Mouse (Mus musculus): Measurements from ENCODE around the gene Slit3. TPM values are rescaled to one million over a fixed set of nuclear protein-coding genes. Genes with fewer than 3 reads are reported as not detected.

Slit3 gene
- polyA plus RNA-seq, 1 experiment = 57.3 TPM

GRCm38 (mm10) chr11:35345696-35346480, 224.9 kb downstream of the Slit3 start:
- no peak for DNase-seq (ENCODE audit: low read depth)

- no peak for DNase-seq (ENCODE audit: low read depth)
Measured at GRCm38 (mm10) chr11:35348099-35348498, 227.1 kb downstream of the Slit3 start.

DNA sequence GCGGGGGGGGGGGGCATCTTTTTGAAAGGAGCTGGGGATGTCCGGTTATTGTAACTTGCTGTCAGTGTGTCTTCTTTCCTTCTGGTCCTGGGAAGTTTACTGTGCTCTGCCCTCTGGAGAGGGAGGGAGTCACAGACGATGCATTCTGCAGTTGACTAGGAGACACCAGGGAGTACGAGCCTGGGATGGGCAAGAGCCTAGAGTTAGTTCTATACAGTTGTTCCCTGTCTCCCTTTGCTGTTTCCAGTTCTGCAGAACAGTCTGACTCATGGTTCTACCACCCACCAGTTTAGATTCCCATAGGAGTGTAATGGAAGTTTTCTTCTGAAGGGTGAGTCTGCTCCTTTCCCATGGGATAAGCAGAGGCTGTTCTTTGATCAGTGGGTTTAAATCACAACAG, 229.9 kb downstream of the Slit3 start:
- DNase-seq (ENCODE audit: low read depth) = no peak

DNA sequence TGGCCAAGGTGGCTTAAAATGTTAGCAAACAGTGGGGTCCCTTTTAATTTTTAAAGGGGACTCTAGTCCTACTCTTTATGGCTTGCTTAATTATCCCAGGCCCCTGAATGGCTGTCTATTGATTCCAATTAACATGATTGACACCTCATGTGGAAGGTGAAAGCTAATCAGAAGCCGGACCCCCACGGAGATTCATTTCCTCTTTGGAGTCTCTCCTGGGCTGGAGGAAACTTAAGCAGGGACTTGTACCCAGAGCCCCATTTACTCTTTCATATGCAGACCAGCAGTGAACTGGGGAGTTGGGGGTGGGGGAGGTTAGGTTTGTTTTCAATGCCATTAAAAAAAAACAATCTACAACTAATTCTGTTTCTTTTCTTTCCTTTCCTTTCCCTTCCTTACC, 230.4 kb downstream of the Slit3 start:
- DNase-seq (ENCODE audit: low read depth) = no peak

- DNase-seq (ENCODE audit: low read depth) = no peak
Measured at GRCm38 (mm10) chr11:35355811-35356210, 234.8 kb downstream of the Slit3 start.

DNA sequence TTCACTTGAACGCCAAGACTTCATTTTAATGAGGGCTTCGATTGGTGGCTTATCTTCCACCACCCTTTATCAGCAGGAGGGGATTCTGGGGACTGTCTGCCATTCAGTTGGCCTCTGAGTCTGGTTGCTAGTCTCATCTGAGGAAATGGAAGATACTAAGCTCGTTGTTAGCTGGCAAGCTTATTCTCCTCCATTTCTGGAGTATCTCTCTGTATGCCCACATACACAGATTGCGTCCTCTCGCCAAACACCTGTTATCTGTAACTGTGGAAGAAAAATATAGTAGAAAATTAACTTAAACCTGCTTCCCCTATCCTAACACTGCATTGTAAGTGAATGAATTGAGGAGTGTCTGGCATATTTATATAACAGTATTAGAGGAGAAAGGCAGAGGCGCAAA, 240.0 kb downstream of the Slit3 start:
- no peak for DNase-seq (ENCODE audit: low read depth)

- DNase-seq (ENCODE audit: low read depth) = no peak
Measured at GRCm38 (mm10) chr11:35362975-35363374, 242.0 kb downstream of the Slit3 start.

- no peak for DNase-seq (ENCODE audit: low read depth)
Measured at GRCm38 (mm10) chr11:35364469-35364868, 243.4 kb downstream of the Slit3 start.

DNA sequence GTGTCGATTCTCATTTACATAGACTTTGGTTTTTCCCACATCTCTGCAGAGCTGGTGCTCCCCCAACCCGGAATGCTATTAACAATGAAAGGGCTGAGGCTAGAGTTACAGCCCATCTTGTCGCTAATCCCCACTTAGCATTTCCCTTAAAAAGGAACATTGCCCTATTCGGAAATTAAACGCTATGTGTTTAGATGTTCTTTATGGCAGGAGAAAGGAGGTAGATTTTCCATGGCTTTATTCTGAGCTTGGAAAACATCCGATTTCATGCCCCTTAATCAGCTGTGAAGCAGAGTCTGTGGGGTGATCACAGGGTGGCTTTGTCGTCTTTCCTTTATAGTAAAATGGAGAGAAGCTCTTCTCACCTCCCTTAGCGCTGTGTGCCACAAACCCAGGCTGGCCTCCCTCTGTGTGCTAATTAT, 244.5 kb downstream of the Slit3 start:
- no peak for DNase-seq (ENCODE audit: low read depth)

- no peak for DNase-seq (ENCODE audit: low read depth)
Measured at GRCm38 (mm10) chr11:35366611-35367010, 245.6 kb downstream of the Slit3 start.

- no peak for DNase-seq (ENCODE audit: low read depth)
Measured at GRCm38 (mm10) chr11:35367248-35367647, 246.2 kb downstream of the Slit3 start.

DNA sequence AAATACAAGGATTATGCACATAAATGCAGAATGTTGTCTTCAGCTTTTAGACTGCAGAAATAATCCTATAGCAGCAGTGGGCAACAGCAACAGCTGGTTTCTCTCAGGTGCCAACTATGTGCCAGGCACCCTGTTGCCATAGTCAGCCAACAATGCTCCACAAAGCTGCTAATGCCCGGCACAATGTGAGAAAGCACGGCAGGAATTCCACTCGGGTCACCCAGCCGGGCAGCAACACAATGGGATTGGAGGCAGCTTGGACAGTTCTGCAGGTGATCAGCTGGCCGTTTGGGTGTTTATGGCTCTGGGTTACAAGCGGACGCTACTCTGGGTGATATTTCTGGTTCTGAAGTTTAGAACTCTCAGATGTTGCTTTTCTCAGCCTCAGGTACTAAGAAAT, 248.9 kb downstream of the Slit3 start:
- no peak for DNase-seq (ENCODE audit: low read depth)

- DNase-seq (ENCODE audit: low read depth) = no peak
Measured at GRCm38 (mm10) chr11:35370705-35371104, 249.7 kb downstream of the Slit3 start.

GRCm38 (mm10) chr11:35372410-35372809, 251.4 kb downstream of the Slit3 start:
- no peak for DNase-seq (ENCODE audit: low read depth)

DNA sequence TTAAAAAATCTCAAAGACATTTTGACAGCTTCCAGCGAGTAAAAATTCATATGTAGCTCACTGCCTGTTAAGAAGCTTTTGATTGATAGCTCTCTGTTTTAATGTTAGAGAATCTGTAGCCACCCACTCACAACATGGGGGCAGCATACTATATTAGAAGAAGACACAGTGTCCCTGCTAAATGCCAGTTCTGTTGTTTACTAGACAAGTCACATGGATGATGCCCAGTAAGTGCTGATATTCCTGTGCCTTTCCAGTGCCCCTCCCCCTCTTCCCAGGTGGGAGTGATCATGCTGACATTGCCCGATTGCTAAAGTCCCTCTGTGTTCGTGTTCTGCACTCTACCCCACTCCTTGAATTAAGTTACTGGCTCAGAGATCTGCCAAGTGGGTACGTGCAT, 254.0 kb downstream of the Slit3 start:
- DNase-seq (ENCODE audit: low read depth) = no peak

DNA sequence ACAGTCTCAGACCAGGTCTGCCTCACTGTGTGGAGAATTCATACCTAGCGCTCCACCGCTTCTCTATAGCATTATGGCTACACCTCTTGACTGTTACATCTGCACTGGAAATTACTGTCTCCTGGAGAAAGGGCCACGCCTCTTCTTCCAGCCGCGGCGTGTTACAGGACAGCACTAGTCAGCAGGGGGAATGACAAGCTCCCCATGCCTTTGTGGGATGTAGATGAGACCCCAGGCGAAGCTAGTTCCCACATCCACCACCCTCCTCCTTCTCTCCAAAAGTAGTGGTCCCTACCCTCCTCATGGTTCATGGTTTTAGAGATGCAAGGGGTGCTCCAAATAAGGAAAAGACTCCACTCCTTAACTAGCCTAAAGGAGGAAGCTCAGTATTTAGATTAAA, 257.8 kb downstream of the Slit3 start:
- DNase-seq (ENCODE audit: low read depth) = no peak

- DNase-seq (ENCODE audit: low read depth) = no peak
Measured at GRCm38 (mm10) chr11:35379407-35379806, 258.4 kb downstream of the Slit3 start.

DNA sequence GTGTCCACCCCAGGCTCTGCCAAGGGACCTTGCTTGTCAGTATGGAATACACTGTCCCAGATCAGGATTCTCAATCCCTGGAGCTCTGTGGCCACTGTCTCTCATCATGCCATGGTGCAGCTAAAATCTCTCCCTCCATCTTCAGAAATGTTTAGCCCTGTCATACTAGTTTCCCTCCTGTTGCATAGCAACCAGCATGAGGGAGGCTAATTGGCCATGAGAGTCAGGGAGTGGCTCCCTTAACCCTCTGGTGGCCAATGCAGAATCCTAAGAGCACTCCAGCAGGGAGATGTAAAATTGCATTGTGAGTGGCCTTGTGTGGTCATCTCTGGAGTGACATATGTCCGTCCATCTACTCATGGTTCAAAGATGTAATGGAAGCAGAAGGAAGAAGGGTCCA, 259.7 kb downstream of the Slit3 start:
- DNase-seq (ENCODE audit: low read depth) = no peak

GRCm38 (mm10) chr11:35385444-35385843, 264.4 kb downstream of the Slit3 start:
- DNase-seq (ENCODE audit: low read depth) = no peak

DNA sequence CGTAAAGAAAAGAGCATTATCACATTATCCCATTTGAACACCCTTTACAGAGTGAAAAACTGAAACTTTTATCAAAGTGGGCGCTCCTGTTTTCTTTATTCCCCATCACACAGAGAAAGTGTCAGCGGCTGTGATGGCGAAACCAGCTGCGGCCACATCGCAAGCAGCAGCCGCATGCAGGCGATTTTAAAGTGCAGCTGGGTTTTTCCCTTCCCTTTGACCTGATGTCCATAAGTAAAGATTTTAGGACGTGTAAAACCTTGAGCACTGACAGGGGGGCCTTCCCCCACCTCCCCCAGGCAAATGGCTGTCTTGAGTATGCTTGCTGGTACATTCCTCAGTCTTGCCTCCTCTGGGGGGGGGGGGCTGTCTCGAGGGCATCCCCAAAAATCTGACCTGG, 266.8 kb downstream of the Slit3 start:
- DNase-seq (ENCODE audit: low read depth) = no peak

GRCm38 (mm10) chr11:35388471-35388870, 267.4 kb downstream of the Slit3 start:
- DNase-seq (ENCODE audit: low read depth) = no peak

DNA sequence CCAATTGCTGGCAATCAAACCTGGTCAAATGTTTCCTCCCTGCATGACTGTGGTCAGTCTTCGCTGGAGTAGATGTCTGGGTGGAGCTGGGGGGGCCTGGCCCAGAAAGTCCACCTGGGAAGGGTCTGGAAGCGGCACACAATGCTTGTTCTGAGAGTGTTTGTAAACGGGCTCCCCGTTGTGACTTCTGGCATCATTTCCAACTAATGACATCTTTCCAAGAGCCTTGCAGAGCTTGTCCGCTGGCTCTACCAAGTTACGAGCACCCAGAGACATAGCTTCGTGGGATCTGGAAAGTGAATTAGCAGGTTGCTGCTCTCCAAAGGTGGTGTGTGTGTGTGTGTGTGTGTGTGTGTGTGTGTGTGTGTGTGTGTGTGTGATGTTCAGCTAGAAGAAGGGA, 268.3 kb downstream of the Slit3 start:
- DNase-seq (ENCODE audit: low read depth) = no peak

DNA sequence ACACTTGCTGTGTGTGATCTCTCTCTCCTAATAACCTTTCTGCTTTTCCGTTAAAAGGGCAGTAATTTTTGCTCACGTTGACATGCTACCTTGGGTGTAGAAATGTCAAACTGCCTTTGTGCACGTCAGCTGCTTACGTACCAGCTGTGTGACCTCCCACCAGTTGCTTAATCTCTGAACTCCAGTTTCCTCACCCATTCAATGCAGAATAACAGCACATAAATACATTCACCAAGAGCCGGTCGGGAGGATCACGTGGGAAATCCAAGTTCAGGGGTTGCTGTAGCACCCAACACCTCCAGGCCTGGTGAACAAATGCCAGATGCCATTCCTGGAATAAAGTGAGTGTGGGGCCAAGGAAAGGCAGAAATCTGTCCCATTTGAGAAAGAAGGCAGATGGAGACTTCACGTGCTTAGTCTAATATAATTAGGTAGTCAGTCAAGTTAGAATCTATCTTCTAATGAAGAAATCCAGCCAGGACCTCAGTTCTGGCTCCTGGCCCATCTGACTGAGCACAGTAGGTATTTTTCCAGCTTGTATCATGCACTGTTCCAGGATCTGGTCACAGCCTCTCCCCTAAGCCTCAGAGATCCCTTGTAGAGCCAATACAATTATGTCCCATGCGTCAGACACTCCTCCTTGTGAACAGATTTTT, 268.9 kb downstream of the Slit3 start:
- DNase-seq (ENCODE audit: low read depth) = no peak

DNA sequence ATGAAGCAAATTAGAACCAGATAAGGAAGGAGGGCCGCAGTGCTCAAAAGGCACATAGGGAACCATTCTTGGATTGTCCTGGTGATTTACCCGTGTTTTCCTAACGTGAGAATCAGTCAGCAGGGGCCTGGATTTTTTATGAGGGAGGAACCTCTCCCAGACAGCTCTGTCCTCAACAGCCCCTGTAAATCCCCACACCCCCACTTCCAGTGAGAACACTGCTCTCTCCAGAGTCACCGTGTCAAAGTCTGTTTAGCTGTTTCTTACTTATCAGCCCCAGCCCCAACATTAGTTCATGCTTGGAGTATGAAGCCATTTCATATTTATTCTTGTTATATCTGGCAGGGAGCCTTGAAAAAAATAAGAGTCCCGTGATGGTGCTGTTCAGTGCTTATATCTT, 272.8 kb downstream of the Slit3 start:
- DNase-seq (ENCODE audit: low read depth) = no peak
